Mouse (Mus musculus): ENCODE data around the gene Ostf1. TPM values are rescaled to one million over a fixed set of nuclear protein-coding genes. Genes with fewer than 3 reads are reported as not detected.

The Ostf1 gene
- total and polyA plus RNA-seq, 2 experiments from 2014 or later: 17.7 to 32.8 TPM

- TF ChIP-seq CTCF (IDR thresholded peaks at IDR 0.05): no peak
- Histone ChIP-seq H3K36me3 (ENCODE audit: insufficient read depth, low read length) (no peaks in the 10 kb centered on the region), H3K4me1 (ENCODE audit: insufficient read depth, low read length) (no peaks in the 10 kb centered on the region), H3K4me3 (ENCODE audit: low read depth, low read length) (no peak overlapping the region), H3K9ac (replicated peaks; ENCODE audit: low read length, poor library complexity, severe bottlenecking) (no peak overlapping the region), H3K27ac (ENCODE audit: low read depth, low read length) (no peak overlapping the region), H3K4me2 (ENCODE audit: low read depth, low read length, poor library complexity, severe bottlenecking) (no peak overlapping the region), H3K9me3 (ENCODE audit: low read length) (no peaks in the 10 kb centered on the region), H3K27me3 (ENCODE audit: insufficient read depth, low read length) (no peaks in the 10 kb centered on the region)
- WGBS: 39% methylated on average over 4 of the region's 4 CpGs
- no peak for ATAC-seq (ENCODE audit: low FRiP score)
- DNase-seq (ENCODE audit: low spot score): no peak
Observed at GRCm38 (mm10) chr19:18643411-18643810, 11.8 kb upstream of the Ostf1 start.

DNA sequence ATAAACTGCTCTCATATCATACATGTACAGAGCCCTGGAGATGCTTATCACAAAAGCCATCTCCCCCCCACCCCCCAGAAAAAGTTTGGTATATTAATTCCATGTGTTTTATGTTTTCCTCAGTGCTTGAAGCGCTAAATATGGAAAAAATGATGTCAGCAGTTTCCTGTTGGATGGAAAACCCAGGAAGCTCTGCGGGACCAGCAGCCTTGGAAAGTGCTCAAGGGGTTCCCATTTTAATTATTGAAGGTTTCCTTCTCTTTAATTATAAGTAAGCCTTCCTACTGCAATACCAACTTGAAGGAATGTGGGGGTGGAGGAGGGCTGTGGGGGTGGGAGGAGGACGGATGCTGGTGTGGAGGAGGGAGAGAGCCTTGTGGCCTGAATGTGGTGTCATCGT is 9.4 kb upstream of the Ostf1 start:
- TF ChIP-seq CTCF (IDR thresholded peaks at IDR 0.05): no peak
- H3K4me1 ChIP-seq (ENCODE audit: insufficient read depth, low read length): no peaks in the 10 kb centered on the region
- H3K27me3 ChIP-seq (ENCODE audit: insufficient read depth, low read length): no peaks in the 10 kb centered on the region
- H3K27ac ChIP-seq (ENCODE audit: low read depth, low read length): no peak overlapping the region
- 91% methylated on average over 4 of the region's 4 CpGs for WGBS
- H3K4me3 ChIP-seq (ENCODE audit: low read depth, low read length): no peak overlapping the region
- H3K9me3 ChIP-seq (ENCODE audit: low read length): no peaks in the 10 kb centered on the region
- no peaks in the 10 kb centered on the region for H3K36me3 ChIP-seq (ENCODE audit: insufficient read depth, low read length)
- ATAC-seq (ENCODE audit: low FRiP score) (no peak), DNase-seq (ENCODE audit: low spot score) (no peak)
- H3K4me2 ChIP-seq (ENCODE audit: low read depth, low read length, poor library complexity, severe bottlenecking): no peak overlapping the region
- H3K9ac ChIP-seq (replicated peaks; ENCODE audit: low read length, poor library complexity, severe bottlenecking): no peak overlapping the region

DNA sequence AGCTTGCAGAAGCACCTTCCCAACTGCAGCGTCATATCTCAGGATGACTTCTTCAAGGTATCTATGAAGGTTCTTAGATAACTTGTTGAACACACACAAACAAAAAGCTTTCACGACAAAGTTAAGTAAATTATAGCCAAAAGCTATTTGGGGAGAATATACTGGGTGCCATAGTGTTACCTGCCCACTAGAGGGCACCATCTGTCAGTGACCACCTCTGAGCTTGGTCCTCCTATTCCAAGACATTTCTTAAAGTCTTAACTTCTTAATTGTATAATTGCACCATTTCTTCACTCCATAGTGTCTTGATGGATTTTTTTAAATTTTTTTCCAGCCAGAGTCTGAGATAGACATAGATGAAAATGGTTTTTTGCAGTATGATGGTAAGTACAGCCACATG is 7.9 kb upstream of the Ostf1 start:
- 40% methylated on average over 2 of the region's 2 CpGs for WGBS
- Histone ChIP-seq H3K4me1 (ENCODE audit: insufficient read depth, low read length) (no peaks in the 10 kb centered on the region), H3K27me3 (ENCODE audit: insufficient read depth, low read length) (no peaks in the 10 kb centered on the region), H3K27ac (ENCODE audit: low read depth, low read length) (no peak overlapping the region), H3K9ac (replicated peaks; ENCODE audit: low read length, poor library complexity, severe bottlenecking) (no peak overlapping the region), H3K9me3 (ENCODE audit: low read length) (no peaks in the 10 kb centered on the region), H3K36me3 (ENCODE audit: insufficient read depth, low read length) (no peaks in the 10 kb centered on the region), H3K4me3 (ENCODE audit: low read depth, low read length) (no peak overlapping the region), H3K4me2 (ENCODE audit: low read depth, low read length, poor library complexity, severe bottlenecking) (no peak overlapping the region)
- DNase-seq (ENCODE audit: low spot score): no peak
- ATAC-seq (ENCODE audit: low FRiP score): no peak
- TF ChIP-seq CTCF (IDR thresholded peaks at IDR 0.05): peak; percentile 55

GRCm38 (mm10) chr19:18638949-18639348 is 7.3 kb upstream of the Ostf1 start:
- TF ChIP-seq CTCF (IDR thresholded peaks at IDR 0.05): no peak
- H3K9me3 ChIP-seq (ENCODE audit: low read length): no peaks in the 10 kb centered on the region
- H3K4me3 ChIP-seq (ENCODE audit: low read depth, low read length): no peak overlapping the region
- H3K9ac ChIP-seq (replicated peaks; ENCODE audit: low read length, poor library complexity, severe bottlenecking): no peak overlapping the region
- H3K27ac ChIP-seq (ENCODE audit: low read depth, low read length): no peak overlapping the region
- no peak overlapping the region for H3K4me2 ChIP-seq (ENCODE audit: low read depth, low read length, poor library complexity, severe bottlenecking)
- H3K27me3 ChIP-seq (ENCODE audit: insufficient read depth, low read length): no peaks in the 10 kb centered on the region
- DNase-seq (ENCODE audit: low spot score): no peak
- WGBS: 80% methylated on average over 5 of the region's 5 CpGs
- no peaks in the 10 kb centered on the region for H3K4me1 ChIP-seq (ENCODE audit: insufficient read depth, low read length)
- no peak for ATAC-seq (ENCODE audit: low FRiP score)
- H3K36me3 ChIP-seq (ENCODE audit: insufficient read depth, low read length): no peaks in the 10 kb centered on the region

GRCm38 (mm10) chr19:18637954-18638353 is 6.3 kb upstream of the Ostf1 start:
- Histone ChIP-seq H3K4me3 (ENCODE audit: low read depth, low read length) (no peak overlapping the region), H3K9me3 (ENCODE audit: low read length) (no peaks in the 10 kb centered on the region), H3K27ac (ENCODE audit: low read depth, low read length) (no peak overlapping the region), H3K4me2 (ENCODE audit: low read depth, low read length, poor library complexity, severe bottlenecking) (no peak overlapping the region), H3K4me1 (ENCODE audit: insufficient read depth, low read length) (no peaks in the 10 kb centered on the region), H3K9ac (replicated peaks; ENCODE audit: low read length, poor library complexity, severe bottlenecking) (no peak overlapping the region), H3K27me3 (ENCODE audit: insufficient read depth, low read length) (no peaks in the 10 kb centered on the region), H3K36me3 (ENCODE audit: insufficient read depth, low read length) (no peaks in the 10 kb centered on the region)
- DNase-seq (ENCODE audit: low spot score) (no peak), ATAC-seq (ENCODE audit: low FRiP score) (no peak)
- no peak for TF ChIP-seq CTCF (IDR thresholded peaks at IDR 0.05)
- 83% methylated on average over 5 of the region's 5 CpGs for WGBS

DNA sequence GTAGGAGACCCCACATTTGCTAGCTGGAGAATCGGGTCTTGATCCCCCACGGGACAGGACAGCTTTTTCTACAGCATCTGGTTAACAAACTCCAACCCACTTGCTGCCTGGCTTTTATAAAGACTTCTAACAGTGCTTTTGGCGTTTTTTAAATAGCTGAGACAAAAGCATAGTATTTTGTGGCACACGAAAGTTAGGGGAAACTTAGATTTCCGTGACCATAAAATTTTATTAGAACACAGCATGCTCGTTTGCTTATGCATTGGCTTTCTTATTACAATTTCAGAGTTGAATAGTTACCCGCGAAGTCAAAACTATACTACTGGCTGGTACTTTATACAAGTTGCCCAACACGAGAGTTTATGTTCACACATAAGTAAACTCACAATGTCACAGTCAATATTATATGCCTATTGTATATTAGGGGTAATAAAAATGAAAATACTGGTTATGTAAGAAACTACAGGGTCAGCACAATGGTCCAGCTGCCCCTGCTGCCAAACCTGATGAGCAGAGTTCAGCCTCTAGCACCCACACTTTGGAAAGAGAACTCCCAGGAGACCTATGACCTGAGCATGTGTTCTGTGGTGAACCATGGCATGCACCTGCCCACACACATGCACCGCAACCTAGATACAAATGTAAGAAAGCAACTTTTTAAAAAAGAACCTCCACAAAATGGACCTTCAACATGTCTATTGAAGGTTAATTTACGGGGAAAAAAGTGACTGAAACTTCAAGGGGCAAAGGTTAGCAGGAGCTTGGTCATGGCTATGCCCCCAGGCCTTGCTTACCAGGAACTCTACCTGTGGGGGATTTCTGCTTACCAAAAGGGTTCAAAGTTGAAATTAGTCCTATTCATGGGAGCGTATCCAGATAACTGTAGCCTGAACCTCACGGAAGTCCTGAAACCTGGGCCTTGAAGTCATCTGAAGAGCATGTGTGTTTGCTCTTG is 885 bp upstream of the Ostf1 start:
- Histone ChIP-seq H3K9ac (replicated peaks; ENCODE audit: low read length, poor library complexity, severe bottlenecking) (no peak overlapping the region), H3K27ac (ENCODE audit: low read depth, low read length) (no peak overlapping the region), H3K36me3 (ENCODE audit: insufficient read depth, low read length) (no peaks in the 10 kb centered on the region), H3K4me3 (ENCODE audit: low read depth, low read length) (peak overlapping the region; percentile 75), H3K4me2 (ENCODE audit: low read depth, low read length, poor library complexity, severe bottlenecking) (peak overlapping the region; percentile 97), H3K9me3 (ENCODE audit: low read length) (no peaks in the 10 kb centered on the region), H3K27me3 (ENCODE audit: insufficient read depth, low read length) (no peaks in the 10 kb centered on the region; the same call in 1 of the 2 replicates), H3K4me1 (ENCODE audit: insufficient read depth, low read length) (no peaks in the 10 kb centered on the region)
- WGBS: 65% methylated on average over 13 of the region's 13 CpGs
- ATAC-seq (ENCODE audit: low FRiP score): no peak
- no peak for TF ChIP-seq CTCF (IDR thresholded peaks at IDR 0.05)
- no peak for DNase-seq (ENCODE audit: low spot score)

Measured in midbrain, postnatal 0 days (tissue).